Comparison of ENCODE assay signal across 7 mouse cellular contexts in the genomic region with DNA sequence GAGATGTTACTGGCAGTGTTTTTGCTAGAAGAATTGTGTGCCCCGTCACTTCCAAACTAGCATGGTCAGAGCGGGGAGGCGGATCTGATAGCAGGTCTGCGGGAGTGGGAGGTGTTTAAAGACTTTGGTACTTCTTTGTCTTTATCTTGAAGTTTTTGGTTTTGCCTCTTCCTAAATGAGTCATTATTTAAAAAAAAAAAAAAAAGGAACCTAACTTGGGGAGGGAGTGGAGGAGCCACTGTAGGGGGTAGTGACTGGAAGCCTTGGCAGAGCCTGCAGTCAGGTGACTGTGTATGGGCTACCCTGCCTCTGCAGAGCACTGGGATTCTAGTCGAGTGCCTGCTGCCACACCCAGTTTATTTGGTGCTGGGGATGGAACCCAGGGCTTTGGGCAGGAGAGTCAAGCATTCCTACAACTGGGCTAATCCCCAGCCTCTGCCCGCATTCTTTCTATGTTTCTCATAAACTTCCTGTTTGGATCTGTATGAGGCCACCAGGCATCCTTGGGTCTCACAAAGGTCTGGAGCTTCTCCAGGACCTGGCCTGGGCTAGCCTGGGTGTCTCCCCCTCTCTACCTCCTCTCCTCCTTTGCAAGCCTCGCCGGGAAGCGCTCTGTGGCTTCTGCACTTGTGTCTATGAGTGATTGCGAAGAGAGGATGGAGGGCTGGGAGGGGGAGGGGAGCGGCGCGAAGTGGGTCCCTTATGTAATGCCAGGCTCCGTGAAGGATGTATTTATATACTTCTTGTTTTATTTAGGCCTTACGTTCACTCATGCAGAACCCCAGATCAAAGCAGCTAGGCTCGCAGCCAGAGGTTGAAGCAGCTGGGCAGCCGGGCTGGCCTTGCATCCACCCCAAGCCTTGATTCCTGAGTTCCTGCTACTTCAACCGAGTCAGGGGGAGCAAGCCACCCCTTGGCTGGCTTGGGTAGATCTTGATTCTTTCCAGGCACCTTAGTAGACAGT.
DNase-seq lines count a peak whose midpoint lies in the region; ATAC-seq and TF ChIP-seq lines count a peak whose summit lies in the region.

No protein-coding gene starts in this region.

- no peaks in the 10 kb centered on the region for H3K27me3 ChIP-seq in spleen, adult 2 months (ENCODE audit: control insufficient read depth, insufficient read depth, low read length)
- no peaks in the 10 kb centered on the region for H3K27me3 ChIP-seq in myocyte (ENCODE audit: control insufficient read depth, insufficient read depth, insufficient read length)

- WGBS in spleen, adult 2 months = 22% methylated on average over 18 of the region's 18 CpGs

- ATAC-seq in hematopoietic stem cell, adult 5-6 weeks (replicated peaks in 1 of 2; ENCODE audit: insufficient read depth in 1 of 2, low FRiP score in 2 of 2, low TSS enrichment in 1 of 2, low read depth in 1 of 2, poor library complexity in 2 of 2, severe bottlenecking in 2 of 2) = peak; percentile 78 to 88

- TF ChIP-seq CTCF in spleen, adult 2 months (IDR thresholded peaks at IDR 0.05; ENCODE audit: extremely low read depth, insufficient read depth, insufficient read length, insufficient replicate concordance) = no peak

- peak overlapping the region; percentile 26 for H3K27ac ChIP-seq in spleen, adult 2 months (ENCODE audit: insufficient read depth, low read length)

- no peak overlapping the region for H3ac ChIP-seq in myocyte (ENCODE audit: control insufficient read depth, insufficient read length)

- no peak for DNase-seq in spleen, adult 2 months (ENCODE audit: low read depth in 1 of 2, low spot score in 2 of 2)
- no peak for DNase-seq in spleen, adult 12 weeks (ENCODE audit: low spot score)
- DNase-seq in adrenal gland, postnatal 10 days = peak; percentile 53
- DNase-seq in B cell, adult 2 months = no peak
- DNase-seq in embryo, embryonic 10 days (ENCODE audit: low spot score) = no peak

- H3K4me3 ChIP-seq in spleen, adult 2 months (ENCODE audit: extremely low read depth, insufficient read depth, insufficient read length) = no peak overlapping the region
- no peak overlapping the region for H3K4me3 ChIP-seq in myocyte

- peak overlapping the region; percentile 60 for H3K4me2 ChIP-seq in myocyte (ENCODE audit: low read depth)

- H3K36me3 ChIP-seq in spleen, adult 2 months (ENCODE audit: control insufficient read depth, insufficient read depth, low read length) = no peaks in the 10 kb centered on the region
- H3K36me3 ChIP-seq in myocyte (ENCODE audit: control insufficient read depth, insufficient read depth) = peaks cover 3% of the 10 kb centered on the region

- H3K4me1 ChIP-seq in spleen, adult 2 months (ENCODE audit: control insufficient read depth, insufficient read depth, insufficient read length) = no peaks in the 10 kb centered on the region; the same call in 1 of the 2 replicates

- TF ChIP-seq POLR2A in spleen, adult 2 months (IDR thresholded peaks at IDR 0.05; ENCODE audit: low read depth, low read length) = no peak
- no peak for TF ChIP-seq POLR2A in myocyte (IDR thresholded peaks at IDR 0.05; ENCODE audit: insufficient read length, low read depth)

- H3K79me2 ChIP-seq in myocyte (ENCODE audit: control insufficient read depth, insufficient read depth) = no peaks in the 10 kb centered on the region

TF ChIP-seq in myocyte, 11 proteins besides CTCF, POLR2A, EP300 and RAD21:
- TF ChIP-seq E2F4 (IDR thresholded peaks at IDR 0.05; ENCODE audit: insufficient read depth) (no peak), MYOG (IDR thresholded peaks at IDR 0.05; ENCODE audit: control insufficient read depth in 1 of 3, insufficient read depth in 1 of 3, insufficient read length in 2 of 3, low read depth in 2 of 3) (peak in 1 of 3 experiments; percentile 17), REST (IDR thresholded peaks at IDR 0.05; ENCODE audit: insufficient read depth, insufficient read length) (no peak), USF1 (IDR thresholded peaks at IDR 0.05; ENCODE audit: low read depth) (peak; percentile 48), MAX (IDR thresholded peaks at IDR 0.05; ENCODE audit: low read depth) (no peak), MYOD1 (IDR thresholded peaks at IDR 0.05; ENCODE audit: control insufficient read depth in 1 of 3, insufficient read length in 2 of 3, low read depth in 2 of 3) (no peak)
